Mouse (Mus musculus) heart, postnatal 14 days (tissue): ENCODE measurements around the gene Taf5. TPM values are rescaled to one million over a fixed set of nuclear protein-coding genes. Genes with fewer than 3 reads are reported as not detected.

ENCODE experiments used
- DNase-seq, 2 experiments: peaks; one replicate each; pipeline ENCODE4 v3.0.0; 2021 to 2022
- intact Hi-C: fragments of 180-260 bp; cut with DNase I; formaldehyde crosslinking; loops from one replicate; pipeline ENCODE4 v1.15.1; 2025
- total RNA-seq, 2 experiments: library from RNA; stranded (reverse); gene quantifications; 2 replicates each; pipeline ENCODE4 v1.2.3; 2021

The Taf5 gene
- total RNA-seq, 2 experiments from 2014 or later: 3.6 to 3.8 TPM

DNA sequence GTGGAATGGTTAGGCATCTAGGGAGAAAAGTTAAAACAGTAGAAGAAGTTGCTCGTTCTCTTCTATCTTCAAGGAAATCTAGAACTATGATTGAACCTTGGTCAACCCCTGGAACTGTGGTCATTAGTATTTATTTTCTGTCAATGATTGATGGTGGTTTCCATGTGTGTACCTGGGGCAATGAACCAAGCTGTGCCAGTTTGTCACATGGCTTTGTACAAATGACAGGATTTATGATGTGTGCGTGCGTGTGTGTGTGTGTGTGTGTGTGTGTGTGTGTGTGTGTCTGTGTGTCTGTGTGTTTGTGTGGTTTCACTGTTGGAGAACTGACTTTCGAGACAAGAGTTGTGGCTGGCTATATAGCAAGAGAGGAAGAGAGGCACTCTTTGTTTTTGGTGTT lies 14.1 kb upstream of the Taf5 start:
- intact Hi-C loops: no loop called here
- DNase-seq: no peak

DNA sequence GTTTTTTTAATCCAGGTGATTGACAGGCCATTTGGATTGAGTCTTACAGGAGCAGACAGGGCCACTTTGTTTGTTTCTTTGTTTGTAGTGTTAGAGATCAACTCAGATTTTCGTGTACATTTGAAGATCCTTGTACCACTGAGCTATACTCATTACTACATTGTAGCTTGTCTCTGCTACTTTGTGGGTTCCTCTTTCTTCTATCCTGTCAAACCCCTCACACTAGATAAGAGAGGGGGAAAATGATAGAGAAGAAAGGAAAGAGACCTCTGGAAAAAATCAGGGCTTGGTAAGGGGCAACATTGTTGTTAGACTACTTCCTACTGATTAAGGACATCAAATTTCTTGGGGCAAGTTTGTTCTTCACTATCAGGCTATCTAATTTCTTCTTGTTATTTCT lies 9.9 kb upstream of the Taf5 start:
- intact Hi-C loops: no loop called here
- no peak for DNase-seq

DNA sequence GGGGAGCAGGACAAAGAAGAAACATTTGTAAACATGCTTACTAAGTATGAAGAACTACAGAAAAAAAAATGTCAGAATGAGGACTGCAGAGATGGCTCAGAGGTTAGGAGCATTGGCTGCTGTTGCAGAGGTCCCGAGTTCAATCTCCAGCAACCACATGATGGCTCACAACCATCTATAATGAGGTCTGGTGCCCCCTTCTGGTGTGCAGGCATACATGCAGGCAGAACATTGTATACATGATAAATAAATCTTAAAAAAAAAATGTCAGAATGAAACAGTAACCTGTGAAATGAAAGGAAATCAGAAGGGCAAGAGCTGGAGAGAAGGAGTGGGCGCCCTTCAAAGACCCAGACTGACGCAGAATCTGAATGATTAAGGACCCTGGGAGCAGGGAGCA lies 1.7 kb upstream of the Taf5 start:
- intact Hi-C loops: no loop called here

DNA sequence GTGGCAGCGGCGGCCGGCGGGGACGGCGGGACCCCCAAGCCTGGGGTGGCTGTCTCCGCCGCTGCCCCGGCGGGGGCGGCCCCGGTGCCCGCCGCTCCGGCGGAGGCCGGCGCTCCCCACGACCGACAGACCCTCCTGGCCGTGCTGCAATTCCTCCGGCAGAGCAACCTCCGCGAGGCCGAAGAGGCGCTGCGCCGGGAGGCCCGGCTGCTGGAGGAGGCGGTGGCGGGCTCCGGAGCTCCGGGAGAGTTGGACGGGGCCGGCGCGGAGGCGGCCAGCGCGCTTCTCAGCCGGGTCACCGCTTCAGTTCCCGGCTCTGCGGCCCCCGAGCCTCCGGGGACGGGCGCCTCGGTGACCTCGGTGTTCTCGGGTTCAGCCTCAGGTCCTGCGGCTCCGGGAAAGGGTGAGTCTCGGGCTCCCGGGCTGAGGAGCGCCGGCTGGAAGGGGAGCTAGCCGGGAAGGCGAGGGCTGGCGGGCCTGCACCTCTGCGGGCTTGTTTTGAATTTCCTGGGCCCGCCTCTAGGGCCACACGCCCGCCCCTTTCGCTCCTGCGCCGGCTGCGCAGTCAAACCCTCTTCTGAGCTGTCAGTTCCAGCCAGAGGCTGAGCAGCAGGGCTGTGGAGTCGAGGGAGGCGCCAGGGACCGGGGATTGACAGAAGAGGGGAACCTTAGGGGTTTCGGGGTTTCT lies 522 bp downstream of the Taf5 start:
- intact Hi-C loops: no loop called here
- peak; percentile 87 to 88 for DNase-seq

More for the DNA sequence above, 1.7 kb upstream of the Taf5 start:
- DNase-seq: no peak

DNA sequence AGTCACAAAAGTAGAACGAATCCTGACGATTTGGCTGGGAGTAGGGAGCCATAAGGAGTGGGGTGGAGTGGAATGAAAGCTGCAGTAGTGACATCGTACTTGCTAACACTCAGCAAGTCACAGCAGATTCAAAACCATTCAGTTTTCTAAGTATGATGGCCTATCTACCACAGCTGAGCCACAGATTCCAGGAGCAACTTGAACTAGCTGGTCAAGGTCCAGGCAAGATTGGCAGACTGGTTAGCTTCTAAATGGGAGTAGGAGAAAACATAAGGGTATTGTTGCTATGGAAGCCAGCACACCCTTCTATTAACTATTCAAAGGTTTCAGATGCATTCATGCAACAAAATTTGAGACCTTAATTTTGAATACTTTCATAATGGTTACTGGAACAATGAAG lies 20.7 kb downstream of the Taf5 start:
- DNase-seq: peak in 1 of 2 experiments; percentile 38
- intact Hi-C loops: no loop called here

DNA sequence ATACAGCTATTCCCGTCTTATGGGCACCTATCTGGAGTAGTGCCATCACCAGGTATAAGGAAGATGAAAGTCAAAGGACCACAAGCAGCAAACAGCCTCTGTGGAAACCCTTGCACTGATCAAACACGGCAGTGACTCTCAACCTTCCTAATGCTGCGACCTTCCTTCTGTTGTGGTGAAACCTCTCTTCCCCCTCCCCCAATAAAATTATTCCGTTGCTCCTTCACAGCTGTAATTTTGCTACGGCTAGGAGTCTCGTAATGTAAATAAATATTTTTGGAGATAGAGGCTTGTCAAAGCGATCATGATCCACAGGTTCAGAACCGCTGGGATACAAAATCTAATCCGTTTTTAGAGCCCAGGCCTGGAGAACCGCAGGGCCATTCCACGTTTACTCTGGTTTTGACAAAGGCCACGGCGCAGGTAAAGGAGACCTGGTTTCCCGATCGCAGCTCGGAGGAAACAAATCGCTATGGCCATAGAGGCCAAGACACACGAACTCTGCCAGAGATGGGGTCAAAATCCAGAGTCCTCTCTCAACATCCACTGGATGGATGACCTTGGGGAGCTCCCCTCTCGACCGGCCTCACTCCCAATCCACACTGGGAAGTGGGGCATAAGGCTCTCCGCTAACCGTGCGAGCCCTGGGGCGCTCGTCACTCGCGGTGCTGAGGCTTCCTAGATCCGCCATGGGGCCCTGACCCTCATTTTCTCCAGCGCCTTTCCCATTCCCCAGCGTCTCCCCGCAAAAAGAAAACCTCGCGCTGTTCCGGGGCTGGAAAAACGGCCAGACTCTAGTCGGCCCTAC lies 22.4 kb downstream of the Taf5 start:
- no peak for DNase-seq
- intact Hi-C loops: no loop called here

DNA sequence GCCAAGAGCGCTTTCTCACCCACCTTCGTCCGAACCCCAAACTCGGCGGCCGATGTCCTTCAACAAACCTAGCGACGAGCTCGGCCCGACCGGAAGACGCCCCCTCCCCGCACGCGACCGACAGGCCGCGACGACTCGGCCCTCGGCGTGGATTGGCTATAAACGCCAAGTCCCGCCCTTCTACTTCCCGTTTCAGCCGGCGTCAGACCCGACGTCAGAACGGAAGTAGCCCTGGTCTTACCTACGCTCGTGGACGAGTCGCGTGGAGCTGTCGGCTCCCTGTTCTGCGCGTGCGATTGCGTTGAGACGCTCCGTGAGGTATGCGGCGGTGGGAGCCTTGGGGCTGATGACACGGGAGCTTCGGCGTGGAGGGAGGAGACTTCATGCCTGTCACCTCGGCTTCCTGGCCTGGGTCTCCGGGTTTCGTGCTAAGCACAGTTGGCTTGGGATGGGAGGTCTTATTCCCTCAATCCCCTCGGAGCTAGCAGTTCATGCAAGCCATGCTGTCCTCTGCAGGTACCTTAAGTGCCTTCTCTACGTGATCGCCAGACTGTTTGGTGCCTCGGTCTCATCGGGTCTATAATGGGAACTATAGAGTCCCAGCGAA lies 23.1 kb downstream of the Taf5 start, which contains the start of the genes Usmg5 and Pdcd11:
Gene Usmg5, minus strand, starts transcription at position 98 of the 607 bp plus-strand sequence.
Gene Pdcd11, plus strand, starts transcription at position 219 of the 607 bp plus-strand sequence.
- intact Hi-C loops: no loop called here

DNA sequence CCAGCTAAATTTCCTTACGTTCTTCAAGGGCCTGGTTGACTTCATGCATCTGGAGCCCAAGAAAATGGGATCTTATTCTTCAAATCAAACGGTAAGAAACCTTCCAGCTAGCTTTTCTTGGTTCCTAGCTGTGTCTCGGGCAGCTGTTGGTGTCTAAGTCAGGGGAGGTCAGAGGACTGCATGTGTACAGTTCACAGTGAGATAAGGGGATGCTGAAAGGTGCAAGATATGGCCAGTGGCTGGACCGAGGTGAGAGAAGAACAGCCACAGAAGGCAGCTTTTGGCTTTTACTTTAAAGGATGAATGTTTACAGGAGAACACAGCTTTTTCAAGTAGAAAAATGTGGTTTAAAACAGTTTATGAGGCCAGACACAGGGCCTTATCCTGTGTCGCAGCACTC lies 33.5 kb downstream of the Taf5 start:
- intact Hi-C loops: no loop called here
- no peak for DNase-seq

More for the DNA sequence above, 23.1 kb downstream of the Taf5 start, which contains the start of the genes Usmg5 and Pdcd11:
- DNase-seq: peak; percentile 95 to 97

DNA sequence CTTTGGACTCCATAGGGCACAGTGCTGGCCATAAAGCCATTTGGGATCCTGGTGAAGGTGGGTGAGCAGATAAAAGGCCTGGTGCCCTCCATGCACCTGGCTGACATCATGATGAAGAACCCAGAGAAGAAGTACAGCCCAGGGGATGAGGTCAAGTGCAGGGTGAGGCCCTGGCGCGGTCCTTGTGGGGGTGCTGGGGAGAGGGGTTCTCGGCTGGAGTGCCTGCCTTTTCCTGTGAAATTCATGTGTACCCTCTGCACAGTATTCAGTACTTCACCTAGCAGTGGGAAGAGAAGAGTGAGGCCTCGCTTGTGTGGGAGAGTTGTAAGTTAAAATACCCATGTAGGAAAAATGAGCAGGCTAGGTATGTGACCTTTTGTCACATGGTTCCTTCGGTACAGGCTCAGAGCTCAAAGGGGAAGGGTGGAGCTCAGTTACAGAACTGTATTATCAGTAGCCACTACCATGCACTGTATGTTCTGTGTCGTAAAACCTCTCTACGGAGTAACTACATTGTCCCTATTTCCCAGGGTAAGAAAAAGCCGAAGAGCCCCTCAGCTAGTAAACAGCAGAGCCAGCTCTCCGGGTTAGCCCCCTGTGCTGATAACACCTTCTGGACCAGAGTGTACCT lies 37.2 kb downstream of the Taf5 start:
- DNase-seq: no peak
- intact Hi-C loops: no loop called here

DNA sequence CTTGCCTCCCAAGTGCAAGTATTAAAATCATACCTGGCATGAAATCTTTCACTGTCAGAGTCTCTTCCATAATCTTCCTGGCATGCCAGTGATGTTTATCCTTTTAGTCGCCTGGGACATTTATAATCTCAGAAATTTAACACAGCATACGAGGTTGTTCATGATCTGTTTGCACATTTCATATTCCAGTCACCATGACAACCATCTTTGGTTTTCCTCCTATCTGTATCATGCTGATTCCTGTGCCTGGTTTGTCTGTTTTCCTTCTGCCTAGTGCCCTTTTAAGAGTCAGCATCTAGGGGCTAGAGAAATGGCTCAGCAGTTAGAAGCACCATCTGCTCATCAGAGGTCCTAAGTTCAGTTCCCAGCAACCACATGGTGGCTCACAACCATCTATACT lies 51.1 kb downstream of the Taf5 start:
- intact Hi-C loops: no loop called here

DNA sequence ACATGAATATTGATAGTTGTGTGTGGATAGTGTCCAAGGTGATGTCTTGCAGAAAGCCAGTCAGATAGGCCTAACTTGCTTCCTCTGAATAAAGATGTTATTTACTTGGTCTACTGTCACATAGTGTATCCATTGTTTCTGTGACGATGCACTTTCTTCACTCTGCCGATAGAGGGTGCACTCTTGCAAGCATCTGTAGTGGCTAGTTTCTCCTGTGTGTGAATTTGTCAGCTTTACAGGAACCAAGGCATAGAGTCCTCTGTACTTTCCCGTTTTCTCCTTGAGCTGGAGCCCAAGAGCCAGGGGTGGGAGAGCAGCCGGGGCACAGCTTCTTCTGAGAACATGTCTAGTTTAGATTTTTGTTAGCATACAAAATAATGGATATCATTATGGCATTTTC lies 53.5 kb downstream of the Taf5 start:
- intact Hi-C loops: loop anchor here (1.0 kb wide), 1 partner anchor 48 kb away; no protein-coding TSS in a partner anchor
- DNase-seq: peak in 1 of 2 experiments; percentile 35

More for the DNA sequence above, 51.1 kb downstream of the Taf5 start:
- no peak for DNase-seq

DNA sequence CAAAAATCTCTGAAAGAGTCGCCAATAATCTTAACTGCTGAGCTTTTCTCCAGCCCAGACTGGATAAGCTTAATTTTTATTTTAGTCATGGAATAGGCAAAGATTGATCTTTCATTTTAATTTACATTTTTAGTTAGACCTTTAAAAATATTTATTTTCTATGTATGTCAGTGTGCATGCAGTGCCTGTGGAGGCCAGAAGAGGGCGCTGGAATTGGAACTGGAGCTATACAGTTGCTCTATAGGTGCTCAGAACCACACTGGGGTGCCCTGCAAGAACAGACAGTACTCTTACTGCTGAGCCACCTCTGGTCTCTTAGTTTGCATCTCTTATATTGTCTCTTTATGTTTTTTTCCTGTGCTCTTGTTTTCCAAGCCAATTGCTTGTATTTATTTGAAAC lies 55.3 kb downstream of the Taf5 start:
- intact Hi-C loops: no loop called here
- peak in 1 of 2 experiments; percentile 46 for DNase-seq

DNA sequence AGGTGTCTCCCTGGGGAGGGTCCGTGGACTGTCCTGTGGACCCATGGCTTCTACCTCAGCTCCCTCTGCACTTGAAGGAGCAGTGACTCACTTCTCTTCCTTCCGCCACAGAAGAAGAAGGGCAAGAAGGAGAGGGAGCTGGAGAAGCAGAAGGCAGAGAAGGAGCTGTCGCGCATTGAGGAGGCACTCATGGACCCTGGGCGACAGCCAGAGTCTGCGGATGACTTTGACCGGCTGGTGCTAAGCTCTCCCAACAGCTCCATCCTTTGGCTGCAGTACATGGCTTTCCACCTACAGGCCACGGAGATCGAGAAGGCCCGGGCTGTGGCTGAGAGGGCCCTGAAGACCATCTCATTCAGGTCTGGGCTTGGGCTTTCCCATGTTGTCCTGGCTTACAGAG lies 60.6 kb downstream of the Taf5 start:
- no peak for DNase-seq
- intact Hi-C loops: no loop called here

DNA sequence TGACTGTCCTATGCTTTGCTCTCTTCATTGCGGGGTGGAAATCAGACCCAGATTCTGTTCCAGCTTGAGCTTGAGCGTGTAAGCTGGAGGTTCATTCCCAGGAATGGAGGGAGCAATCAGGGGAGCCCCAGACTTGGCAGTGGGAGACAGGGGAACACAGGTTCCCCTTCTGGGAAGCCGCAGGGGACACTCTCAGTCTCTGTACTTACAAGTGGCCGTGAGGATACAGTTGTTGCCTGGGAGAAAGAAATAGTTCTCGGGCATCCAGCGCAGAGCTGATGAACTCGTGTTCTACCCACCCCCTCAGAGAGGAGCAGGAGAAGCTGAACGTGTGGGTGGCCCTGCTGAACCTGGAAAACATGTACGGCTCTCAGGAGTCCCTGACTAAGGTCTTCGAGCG lies 61.3 kb downstream of the Taf5 start:
- intact Hi-C loops: no loop called here
- DNase-seq: no peak

DNA sequence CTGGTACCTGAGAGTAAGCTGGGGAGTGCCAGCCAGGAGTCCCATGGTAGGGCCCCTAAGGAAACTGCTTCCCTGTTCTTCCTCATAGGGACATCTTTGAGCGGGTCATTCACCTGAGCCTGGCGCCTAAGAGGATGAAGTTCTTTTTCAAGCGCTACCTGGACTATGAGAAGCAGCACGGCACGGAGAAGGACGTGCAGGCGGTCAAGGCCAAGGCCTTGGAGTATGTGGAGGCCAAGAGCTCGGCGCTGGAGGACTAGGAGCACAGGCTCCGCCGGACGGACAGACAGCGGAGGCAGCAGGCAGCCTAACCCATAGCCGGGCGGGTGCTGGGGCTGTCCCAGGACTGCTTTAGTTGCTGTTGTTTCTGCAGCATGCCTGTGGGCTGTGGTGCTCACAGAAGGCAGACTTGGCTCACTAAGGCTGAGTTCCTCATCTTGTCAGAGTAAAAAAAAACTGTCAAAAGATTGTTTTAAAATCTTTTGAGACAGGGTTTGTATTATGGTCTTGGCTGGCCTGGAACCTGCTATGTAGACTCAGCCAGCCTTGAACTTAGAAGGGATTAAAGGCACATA lies 63.1 kb downstream of the Taf5 start:
- intact Hi-C loops: no loop called here
- DNase-seq: no peak

Other genes starting within 250 kb of the Taf5 start
- not detected for gene Ina, start 53.0 kb upstream of the Taf5 start, total RNA-seq
- 10 to 100 TPM; 64.9 to 75.1 TPM for gene Nt5c2, start 52.6 kb upstream of the Taf5 start, total RNA-seq
- 1 to 10 TPM; 2.8 to 2.9 TPM for gene Pcgf6, start 16.8 kb upstream of the Taf5 start, total RNA-seq
- 1,000 to 10,000 TPM; 2,083 to 2,242 TPM for gene Usmg5, start 22.9 kb downstream of the Taf5 start, total RNA-seq
- gene Pdcd11, start 23.0 kb downstream of the Taf5 start, total RNA-seq: 10 to 100 TPM; 11.7 to 12.3 TPM
- gene Calhm2, start 70.5 kb downstream of the Taf5 start, total RNA-seq: 1 to 10 TPM; 4.1 to 5.2 TPM
- not detected for gene Calhm1, start 76.5 kb downstream of the Taf5 start, total RNA-seq
- not detected for gene Calhm3, start 90.0 kb downstream of the Taf5 start, total RNA-seq
- 1 to 10 TPM in 1 of 2 experiments, under 1 TPM in 1; 0.69 to 1.0 TPM for gene Neurl1a, start 111.1 kb downstream of the Taf5 start, total RNA-seq